Mouse (Mus musculus) telencephalon, adult 2 months (tissue): ENCODE results near the gene Dazap1.
"Not testable (repeated sequence)": the region's sequence is repeated elsewhere in the genome, so short reads cannot be mapped to it uniquely, and the experiment has no call there.

ENCODE experiments used
- DNase-seq: peaks from one replicate; pipeline ENCODE4 v3.0.0-alpha.2; 2011; ENCODE audit warnings: low read depth, low spot score

Dazap1 gene

DNA sequence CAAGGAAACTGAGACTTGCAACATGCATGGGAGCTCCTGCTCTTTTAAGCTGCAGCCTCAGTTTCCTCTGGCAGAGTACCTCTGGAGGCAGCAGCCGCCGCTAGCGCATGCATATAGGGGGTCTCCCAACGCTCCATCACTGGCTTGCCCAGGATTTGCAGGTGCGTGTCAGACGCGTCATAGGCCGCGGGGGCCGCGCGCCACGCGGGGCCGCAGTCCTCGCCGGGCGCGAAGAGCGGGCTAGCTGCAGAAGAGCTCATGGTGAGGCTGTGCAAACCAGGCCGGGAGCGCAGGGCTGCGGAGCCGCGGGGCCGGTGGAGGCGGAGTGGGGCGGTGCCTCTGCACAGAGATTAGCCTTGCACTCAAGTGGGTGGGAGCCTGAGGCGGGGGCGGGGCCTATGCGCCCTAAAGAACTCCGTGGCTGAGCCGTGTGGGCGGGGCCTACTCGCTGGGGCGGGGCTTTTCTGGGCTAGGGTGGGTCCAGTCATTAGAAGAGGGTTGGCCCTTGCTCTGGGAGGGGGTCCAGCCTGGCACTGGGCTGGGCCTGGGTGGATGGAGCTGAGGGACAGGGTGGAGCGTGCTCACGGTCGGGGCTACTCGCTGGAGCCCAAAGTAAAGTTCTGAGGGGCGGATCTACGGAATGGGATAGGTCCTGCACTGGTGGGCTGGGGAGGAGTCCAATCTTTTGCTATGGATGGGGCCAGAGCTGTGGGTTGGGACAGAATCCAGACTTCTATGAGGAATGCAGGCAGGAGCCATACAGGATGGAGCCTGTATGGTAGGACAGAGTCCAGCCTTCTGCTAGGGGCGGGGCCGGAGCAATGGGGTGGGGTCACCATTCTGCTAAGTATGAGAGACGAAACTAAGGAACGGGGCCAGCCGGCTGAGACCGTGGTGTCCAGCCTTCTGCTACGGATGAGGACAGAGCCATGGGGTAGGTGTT lies at the start of gene Dazap1, which contains the start of gene Gamt:
Dazap1 (plus strand) TSS at position 845 of the 943 bp plus-strand sequence.
Gamt (minus strand) TSS at position 371 of the 943 bp plus-strand sequence.
- peak; percentile 87 for DNase-seq

GRCm38 (mm10) chr10:80211547-80212103 lies 49.7 kb upstream of the Dazap1 start:
- not testable (repeated sequence) for DNase-seq

GRCm38 (mm10) chr10:80215048-80215772 lies 46.1 kb upstream of the Dazap1 start:
- DNase-seq: no peak

DNA sequence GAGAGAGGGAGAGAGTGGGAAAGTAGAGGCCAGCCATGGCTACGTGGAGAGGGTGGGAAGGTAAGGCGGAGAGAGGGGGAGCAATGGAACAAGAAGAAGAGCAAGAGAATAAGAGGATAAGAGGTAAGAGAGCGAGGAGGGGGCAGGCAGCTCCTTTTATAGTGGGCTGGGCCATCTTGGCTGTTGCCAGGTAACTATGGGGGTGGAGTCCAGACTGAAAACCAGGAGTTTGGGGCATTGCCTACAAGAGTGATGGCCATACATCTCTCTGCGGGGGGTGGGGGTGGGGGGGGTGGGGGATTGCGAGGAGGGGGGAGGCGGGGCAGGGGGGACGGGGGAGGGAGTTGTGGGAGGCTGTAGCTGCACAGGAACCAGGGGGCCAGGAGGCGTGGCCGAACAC lies 40.6 kb upstream of the Dazap1 start:
- DNase-seq: no peak

DNA sequence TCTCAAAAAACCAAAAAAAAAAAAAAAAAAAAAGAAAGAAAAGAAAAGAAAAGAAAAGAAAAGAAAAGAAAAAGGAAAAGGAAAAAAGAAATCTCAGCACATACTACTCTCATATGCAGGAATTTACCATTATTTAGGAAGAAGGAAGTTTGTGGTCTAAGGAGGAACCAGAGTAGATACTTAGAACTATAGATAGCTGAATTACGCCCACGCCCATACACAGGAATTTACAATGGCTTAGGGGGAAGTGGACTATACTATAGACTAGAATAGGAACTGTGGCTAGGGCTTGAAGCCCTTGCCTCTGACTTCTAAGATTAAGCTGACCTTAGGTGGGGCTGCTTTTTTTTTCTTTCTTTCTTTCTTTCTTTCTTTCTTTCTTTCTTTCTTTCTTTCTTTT lies 38.1 kb upstream of the Dazap1 start:
- DNase-seq: not testable (repeated sequence)

- no peak for DNase-seq
Measured at GRCm38 (mm10) chr10:80226071-80226415, 35.2 kb upstream of the Dazap1 start.

- DNase-seq: peak; percentile 98
Measured at GRCm38 (mm10) chr10:80226416-80227165, 34.7 kb upstream of the Dazap1 start, which contains the start of gene Mum1. Gene Mum1 (plus strand): TSS chr10:80226434.

GRCm38 (mm10) chr10:80227166-80227539 lies 34.1 kb upstream of the Dazap1 start:
- DNase-seq: no peak

DNA sequence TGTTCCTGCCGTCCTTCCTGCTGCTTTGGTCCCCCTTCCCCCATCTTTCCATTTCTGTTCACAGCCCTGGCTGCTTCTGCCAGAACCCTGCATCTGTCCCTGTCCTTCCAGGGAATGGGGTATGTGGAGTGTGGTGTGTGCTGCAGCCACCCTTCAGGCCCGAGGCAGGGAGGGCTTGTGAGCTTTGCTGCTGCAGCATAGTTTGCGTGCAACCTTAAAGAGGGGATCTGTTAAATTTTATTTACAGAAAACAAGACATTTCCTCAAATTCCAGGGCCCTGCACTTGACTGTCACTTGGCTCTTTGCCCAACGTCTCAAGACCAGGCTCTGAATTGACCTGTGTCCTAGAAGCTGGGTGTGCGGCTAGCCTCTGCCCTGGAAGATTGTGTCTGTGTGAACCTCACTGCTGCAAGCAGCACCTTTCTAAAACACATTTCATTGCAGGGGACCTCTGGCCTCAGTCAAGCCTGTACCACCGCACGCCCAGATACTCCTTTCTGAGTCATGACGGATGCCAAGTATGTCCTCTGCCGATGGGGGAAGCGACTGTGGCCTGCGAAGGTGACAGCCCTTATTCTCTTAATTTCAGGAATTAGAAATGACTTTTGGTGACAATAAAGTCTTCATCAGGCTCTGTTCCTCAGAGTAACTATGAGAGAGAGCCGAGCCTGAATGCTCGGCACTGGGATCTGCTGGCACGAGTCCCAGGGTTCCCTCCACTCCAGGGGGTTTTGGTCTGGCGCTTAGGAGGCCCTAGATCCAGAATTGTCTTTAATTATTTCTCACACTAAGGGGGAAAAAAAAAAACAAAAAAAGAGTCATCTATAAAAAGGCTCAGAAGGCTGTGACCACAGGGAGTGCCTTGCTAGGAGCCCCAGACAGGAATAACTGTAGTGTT lies 33.2 kb upstream of the Dazap1 start:
- DNase-seq: no peak

- DNase-seq: no peak
Measured at GRCm38 (mm10) chr10:80236145-80236825, 25.0 kb upstream of the Dazap1 start.

- no peak for DNase-seq
Measured at GRCm38 (mm10) chr10:80237020-80237419, 24.3 kb upstream of the Dazap1 start.

DNA sequence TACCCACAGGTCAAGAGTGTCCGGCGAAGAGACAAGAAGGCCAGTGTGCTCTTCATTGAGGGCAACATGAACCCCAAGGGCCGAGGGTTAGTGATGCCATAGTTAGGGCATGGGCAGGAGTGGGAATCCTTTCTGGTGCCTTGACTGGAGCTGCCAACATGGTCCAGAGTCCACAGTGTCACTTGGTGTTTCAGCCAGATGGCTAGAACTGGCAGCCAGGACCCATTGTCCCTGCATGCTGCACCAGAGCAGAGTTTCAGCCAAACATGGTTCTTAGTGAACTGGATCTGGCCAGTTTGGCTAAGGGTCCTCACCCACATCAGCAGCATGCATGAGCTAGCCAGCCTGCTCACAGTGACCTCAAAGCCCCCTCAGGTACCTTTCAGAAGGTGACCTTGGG lies 23.0 kb upstream of the Dazap1 start:
- DNase-seq: no peak

DNA sequence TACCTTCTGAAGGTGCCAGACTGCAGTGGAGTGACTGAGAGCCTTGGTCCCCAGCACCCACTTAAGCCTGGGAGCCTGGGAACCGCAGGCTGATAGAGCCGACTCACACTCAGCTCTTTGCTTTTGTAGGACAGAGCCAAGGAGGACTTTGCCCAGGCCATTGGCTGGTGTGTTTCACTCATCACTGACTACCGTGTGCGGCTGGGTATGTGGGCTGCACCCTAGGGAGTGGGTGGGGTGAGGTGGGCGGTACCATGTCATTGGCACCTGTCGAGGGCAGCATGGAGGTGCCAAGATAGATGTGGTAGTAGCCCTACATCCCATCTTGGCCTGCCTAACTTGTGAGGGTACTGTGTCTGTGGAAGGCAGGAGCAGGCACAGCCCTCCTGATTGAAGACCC lies 21.5 kb upstream of the Dazap1 start:
- DNase-seq: no peak

DNA sequence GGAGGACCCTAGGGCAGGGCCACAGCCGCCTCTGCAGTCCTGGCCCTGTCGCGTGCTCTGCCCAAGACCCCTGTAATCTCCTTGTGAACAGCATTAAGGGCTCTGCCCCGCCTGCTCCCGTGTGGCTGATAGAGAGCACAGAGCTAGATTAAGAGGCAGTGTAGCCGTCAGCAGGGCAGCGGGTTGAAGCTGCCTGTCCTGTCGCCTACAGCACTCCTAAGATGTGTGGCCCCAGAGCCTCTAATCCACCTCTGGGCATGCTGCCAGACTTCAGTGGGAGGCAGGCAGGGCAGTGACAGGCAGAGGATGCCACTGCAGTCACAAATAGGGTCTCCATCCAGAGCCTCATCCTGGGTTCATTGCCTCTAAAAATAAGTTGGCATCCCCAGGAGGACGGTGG lies 19.2 kb upstream of the Dazap1 start:
- no peak for DNase-seq

GRCm38 (mm10) chr10:80242607-80243006 lies 18.7 kb upstream of the Dazap1 start:
- DNase-seq: no peak

DNA sequence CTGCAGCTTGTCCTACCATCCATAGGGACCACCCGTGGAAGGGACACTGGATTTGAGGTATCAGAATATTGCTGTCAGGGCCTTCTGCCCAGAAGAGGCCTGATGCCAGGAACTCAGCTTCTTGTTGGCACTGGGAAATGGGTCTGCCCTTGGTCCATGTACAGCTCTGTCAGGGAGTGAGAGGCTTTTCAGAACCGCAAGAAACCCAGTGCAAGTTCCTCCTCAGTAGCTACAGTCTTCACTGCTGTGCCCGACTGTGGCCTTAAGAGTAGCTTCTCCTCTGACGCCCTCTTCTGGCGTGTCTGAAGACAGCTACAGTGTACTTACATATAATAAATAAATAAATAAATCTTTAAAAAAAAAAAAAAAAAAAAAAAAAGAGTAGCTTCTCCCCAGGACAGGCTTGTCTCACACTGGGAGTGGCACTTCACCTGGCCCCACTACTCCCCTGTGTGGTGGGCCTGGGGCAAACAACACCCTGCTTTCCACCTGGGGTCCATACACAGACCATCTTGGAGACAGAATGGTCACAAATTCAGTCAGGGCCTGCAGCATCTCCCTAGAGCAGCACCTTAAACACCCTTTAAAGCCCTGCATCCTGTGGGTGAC lies 16.4 kb upstream of the Dazap1 start:
- peak; percentile 68 for DNase-seq

GRCm38 (mm10) chr10:80245600-80245999 lies 15.7 kb upstream of the Dazap1 start:
- DNase-seq: peak; percentile 62

GRCm38 (mm10) chr10:80247849-80248248 lies 13.4 kb upstream of the Dazap1 start:
- no peak for DNase-seq

- not testable (repeated sequence) for DNase-seq
Measured at GRCm38 (mm10) chr10:80248437-80248836, 12.8 kb upstream of the Dazap1 start.
